Mouse (Mus musculus) bone marrow, adult 2 months (tissue): Measurements from ENCODE around the gene Xrra1. TPM values are rescaled to one million over a fixed set of nuclear protein-coding genes. Genes with fewer than 3 reads are reported as not detected.

Experiments used
- H3K27ac ChIP-seq: fragments of 200-500 bp; 2 replicates; pipeline ENCODE4 v1.5.1; 2012; ENCODE audit warnings: low read depth, mild to moderate bottlenecking, control low read depth, inconsistent platforms, low read length; ENCODE audit not compliant: control insufficient read depth, poor library complexity, insufficient read depth
- H3K4me1 ChIP-seq: fragments of 200-500 bp; 2 replicates; pipeline ENCODE4 v1.6.1; 2011; ENCODE audit warnings: low read length; ENCODE audit not compliant: control insufficient read depth, insufficient read depth
- H3K4me3 ChIP-seq: fragments of 200-500 bp; replicated peaks from 2 replicates; pipeline ENCODE3; 2011; ENCODE audit warnings: mild to moderate bottlenecking, low read depth, low read length, control low read depth; ENCODE audit not compliant: control insufficient read depth
- CTCF ChIP-seq: fragments of 200-500 bp; IDR thresholded peaks from 2 replicates; pipeline ENCODE4 v1.5.1; 2011; ENCODE audit warnings: low read length, control low read depth; ENCODE audit not compliant: control insufficient read depth, insufficient read depth
- POLR2A ChIP-seq: fragments of 200-500 bp; IDR thresholded peaks from 2 replicates; pipeline ENCODE4 v1.6.1; 2011; ENCODE audit warnings: low read depth, mild to moderate bottlenecking, control low read depth, low read length, borderline replicate concordance; ENCODE audit not compliant: control insufficient read depth
- WGBS: fragments of 180-500 bp; shearing (Covaris S2); methylation state at CpG from one replicate; pipeline ENCODE4 v1.1.7; 2018; 5-methylcytosine and 5-hydroxymethylcytosine counted together
- polyA plus RNA-seq: library from polyadenylated mRNA; stranded (reverse); fragments of >200 nt; gene quantifications from 2 replicates; pipeline ENCODE4 v1.2.4, GENCODE M21; 2011; ENCODE audit warnings: low replicate concordance; ENCODE audit not compliant: missing spikeins, insufficient read depth, insufficient read length

Gene Xrra1
- polyA plus RNA-seq, 1 experiment: not detected

GRCm38 (mm10) chr7:99896905-99897304, 38.0 kb downstream of the Xrra1 start:
- TF ChIP-seq POLR2A (no peak), CTCF (no peak)
- 73% methylated on average over 4 of the region's 4 CpGs for WGBS

GRCm38 (mm10) chr7:99902208-99902607, 43.3 kb downstream of the Xrra1 start:
- WGBS: 75% methylated on average over 4 of the region's 4 CpGs
- Histone ChIP-seq H3K4me3 (no peak overlapping the region), H3K27ac (no peak overlapping the region), H3K4me1 (peaks cover 1% of the 10 kb centered on the region; the same call in 1 of the 2 replicates)
- TF ChIP-seq CTCF (no peak), POLR2A (no peak)

More at GRCm38 (mm10) chr7:99896905-99897304, 38.0 kb downstream of the Xrra1 start:
- H3K4me1 ChIP-seq: no peaks in the 10 kb centered on the region
- no peak overlapping the region for H3K27ac ChIP-seq
- H3K4me3 ChIP-seq: no peak overlapping the region

- 81% methylated on average over 11 of the region's 11 CpGs for WGBS
- Histone ChIP-seq H3K4me1 (peaks cover 1% of the 10 kb centered on the region; the same call in 1 of the 2 replicates), H3K27ac (no peak overlapping the region), H3K4me3 (no peak overlapping the region)
- no peak for TF ChIP-seq CTCF
- TF ChIP-seq POLR2A: no peak
Measured at GRCm38 (mm10) chr7:99902918-99903665, 44.2 kb downstream of the Xrra1 start.

- H3K4me1 ChIP-seq: peaks cover 1% of the 10 kb centered on the region; the same call in 1 of the 2 replicates
- TF ChIP-seq CTCF: no peak
- 55% methylated on average over 3 of the region's 3 CpGs for WGBS
- no peak overlapping the region for H3K4me3 ChIP-seq
- H3K27ac ChIP-seq: no peak overlapping the region
Measured at GRCm38 (mm10) chr7:99904421-99905005, 45.6 kb downstream of the Xrra1 start.

GRCm38 (mm10) chr7:99906346-99906745, 47.4 kb downstream of the Xrra1 start:
- TF ChIP-seq POLR2A: no peak
- no peak for TF ChIP-seq CTCF
- no peak overlapping the region for H3K27ac ChIP-seq
- no peak overlapping the region for H3K4me3 ChIP-seq
- 66% methylated on average over 3 of the region's 3 CpGs for WGBS
- peaks cover 1% of the 10 kb centered on the region; the same call in 1 of the 2 replicates for H3K4me1 ChIP-seq

GRCm38 (mm10) chr7:99907463-99907862, 48.5 kb downstream of the Xrra1 start:
- Histone ChIP-seq H3K27ac (no peak overlapping the region), H3K4me1 (peaks cover 1% of the 10 kb centered on the region; the same call in 1 of the 2 replicates), H3K4me3 (no peak overlapping the region)
- TF ChIP-seq CTCF (no peak), POLR2A (no peak)
- 44% methylated on average over 3 of the region's 3 CpGs for WGBS

- Histone ChIP-seq H3K4me1 (peaks cover 1% of the 10 kb centered on the region; the same call in 1 of the 2 replicates), H3K4me3 (no peak overlapping the region), H3K27ac (no peak overlapping the region)
- no peak for TF ChIP-seq CTCF
- no peak for TF ChIP-seq POLR2A
- 62% methylated on average over 5 of the region's 5 CpGs for WGBS
Measured at GRCm38 (mm10) chr7:99911038-99911437, 52.1 kb downstream of the Xrra1 start.

- Histone ChIP-seq H3K27ac (no peak overlapping the region), H3K4me3 (no peak overlapping the region), H3K4me1 (no peaks in the 10 kb centered on the region)
- 81% methylated on average over 10 of the region's 10 CpGs for WGBS
- TF ChIP-seq POLR2A (no peak), CTCF (no peak)
Measured at GRCm38 (mm10) chr7:99914316-99914715, 55.4 kb downstream of the Xrra1 start.
